Mouse (Mus musculus): Measurements from ENCODE around the gene Ccn2. TPM values are rescaled to one million over a fixed set of nuclear protein-coding genes. Genes with fewer than 3 reads are reported as not detected.
A peak's percentile ranks its signal among the peaks of the same experiment; 100 is the strongest.

Ccn2 gene
- polyA plus RNA-seq, 1 experiment, result 7.2 TPM

DNA sequence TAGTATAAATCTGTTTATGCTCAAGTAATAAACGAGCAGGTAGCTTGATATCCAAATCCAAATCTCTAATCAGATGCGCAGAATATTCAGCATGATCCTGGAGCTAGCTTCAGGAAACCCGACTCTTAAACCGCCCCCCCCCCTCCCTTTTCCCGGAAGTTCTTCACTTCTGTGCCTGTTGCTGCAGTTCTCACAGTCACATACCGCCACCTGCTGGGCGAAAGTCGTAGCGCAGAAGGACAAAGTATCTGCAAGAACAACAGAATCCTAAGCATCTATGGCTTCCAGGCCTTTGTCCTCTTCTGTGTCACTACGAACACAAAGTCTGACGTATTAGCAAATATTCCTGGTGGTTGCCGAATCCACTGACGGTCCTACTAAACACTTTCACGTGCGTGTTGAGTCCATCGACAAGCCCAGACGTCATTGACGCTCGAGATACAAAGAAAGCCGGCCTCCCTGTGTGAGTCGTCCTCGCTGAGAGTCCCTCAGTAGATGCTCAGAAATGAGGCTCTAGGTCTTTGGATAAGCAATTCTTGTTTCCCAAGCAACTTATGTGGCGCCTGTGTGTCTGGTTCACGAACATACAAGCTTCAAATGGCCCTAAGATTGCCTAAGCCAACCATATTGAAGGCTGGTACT, 29.9 kb downstream of the Ccn2 start:
- TF ChIP-seq SRF (IDR thresholded peaks at IDR 0.05; ENCODE audit: control insufficient read depth, insufficient read length, low read depth) (no peak), REST (IDR thresholded peaks at IDR 0.05; ENCODE audit: insufficient read depth, insufficient read length) (no peak), USF1 (IDR thresholded peaks at IDR 0.05; ENCODE audit: low read depth) (no peak), MYOG (IDR thresholded peaks at IDR 0.05; ENCODE audit: control insufficient read depth in 1 of 3, insufficient read depth in 1 of 3, insufficient read length in 2 of 3, low read depth in 2 of 3) (no peak), CEBPB (IDR thresholded peaks at IDR 0.05; ENCODE audit: insufficient read depth, poor library complexity, severe bottlenecking) (no peak), TCF3 (IDR thresholded peaks at IDR 0.05; ENCODE audit: insufficient read length, low read depth) (no peak), E2F4 (IDR thresholded peaks at IDR 0.05; ENCODE audit: insufficient read depth) (no peak)
- Histone ChIP-seq H3K4me2 (ENCODE audit: low read depth) (peak overlapping the region; percentile 54), H3K4me3 (no peak overlapping the region), H3K27me3 (ENCODE audit: control insufficient read depth, insufficient read depth, insufficient read length) (no peaks in the 10 kb centered on the region), H3ac (ENCODE audit: control insufficient read depth, insufficient read length) (no peak overlapping the region), H3K79me2 (ENCODE audit: control insufficient read depth, insufficient read depth) (no peaks in the 10 kb centered on the region), H3K36me3 (ENCODE audit: control insufficient read depth, insufficient read depth) (no peaks in the 10 kb centered on the region)

DNA sequence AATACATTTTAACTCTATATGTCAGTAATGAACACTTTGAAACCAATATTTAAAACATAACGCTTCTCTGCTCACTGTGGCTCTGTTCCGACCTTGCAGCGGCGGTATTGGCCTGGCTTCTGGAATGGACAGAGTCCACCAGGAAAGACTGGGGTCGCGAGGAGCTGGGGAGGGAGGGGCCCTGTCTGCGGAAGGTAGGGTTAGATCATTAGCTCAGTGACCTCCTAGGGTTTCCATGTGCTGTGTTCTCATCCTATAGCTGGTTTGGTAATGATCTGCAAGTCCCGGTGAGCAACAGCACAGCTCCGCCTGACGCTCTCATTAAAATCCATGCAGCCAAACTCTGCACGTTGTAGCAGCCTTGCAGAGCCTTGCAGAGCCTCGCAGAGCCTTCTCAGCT, 32.0 kb downstream of the Ccn2 start:
- H3ac ChIP-seq (ENCODE audit: control insufficient read depth, insufficient read length), result no peak overlapping the region
- no peak overlapping the region for H3K4me2 ChIP-seq (ENCODE audit: low read depth)
- H3K79me2 ChIP-seq (ENCODE audit: control insufficient read depth, insufficient read depth), result no peaks in the 10 kb centered on the region
- TF ChIP-seq MAX (IDR thresholded peaks at IDR 0.05; ENCODE audit: low read depth) (no peak), MYOG (IDR thresholded peaks at IDR 0.05; ENCODE audit: control insufficient read depth in 1 of 3, insufficient read depth in 1 of 3, insufficient read length in 2 of 3, low read depth in 2 of 3) (no peak), REST (IDR thresholded peaks at IDR 0.05; ENCODE audit: insufficient read depth, insufficient read length) (no peak), MYOD1 (IDR thresholded peaks at IDR 0.05; ENCODE audit: control insufficient read depth in 1 of 3, insufficient read length in 2 of 3, low read depth in 2 of 3) (no peak), E2F4 (IDR thresholded peaks at IDR 0.05; ENCODE audit: insufficient read depth) (no peak), CEBPB (IDR thresholded peaks at IDR 0.05; ENCODE audit: insufficient read depth, poor library complexity, severe bottlenecking) (no peak), TCF3 (IDR thresholded peaks at IDR 0.05; ENCODE audit: insufficient read length, low read depth) (no peak), POLR2A (IDR thresholded peaks at IDR 0.05; ENCODE audit: insufficient read length, low read depth) (no peak), SRF (IDR thresholded peaks at IDR 0.05; ENCODE audit: control insufficient read depth, insufficient read length, low read depth) (no peak), TCF12 (IDR thresholded peaks at IDR 0.05; ENCODE audit: insufficient read depth, poor library complexity, severe bottlenecking) (no peak), POLR2AphosphoS2 (IDR thresholded peaks at IDR 0.05; ENCODE audit: insufficient read length, low read depth) (no peak), USF1 (IDR thresholded peaks at IDR 0.05; ENCODE audit: low read depth) (no peak)
- H3K4me3 ChIP-seq, result no peak overlapping the region
- H3K27me3 ChIP-seq (ENCODE audit: control insufficient read depth, insufficient read depth, insufficient read length), result no peaks in the 10 kb centered on the region
- H3K36me3 ChIP-seq (ENCODE audit: control insufficient read depth, insufficient read depth), result no peaks in the 10 kb centered on the region

- H3K4me3 ChIP-seq, result no peak overlapping the region
- no peak for TF ChIP-seq POLR2AphosphoS2 (IDR thresholded peaks at IDR 0.05; ENCODE audit: insufficient read length, low read depth)
- no peak for TF ChIP-seq CEBPB (IDR thresholded peaks at IDR 0.05; ENCODE audit: insufficient read depth, poor library complexity, severe bottlenecking)
- TF ChIP-seq TCF3 (IDR thresholded peaks at IDR 0.05; ENCODE audit: insufficient read length, low read depth), result no peak
- TF ChIP-seq TCF12 (IDR thresholded peaks at IDR 0.05; ENCODE audit: insufficient read depth, poor library complexity, severe bottlenecking), result no peak
- TF ChIP-seq MYOD1 (IDR thresholded peaks at IDR 0.05; ENCODE audit: control insufficient read depth in 1 of 3, insufficient read length in 2 of 3, low read depth in 2 of 3), result no peak
- TF ChIP-seq POLR2A (IDR thresholded peaks at IDR 0.05; ENCODE audit: insufficient read length, low read depth), result no peak
- TF ChIP-seq USF1 (IDR thresholded peaks at IDR 0.05; ENCODE audit: low read depth), result no peak
- TF ChIP-seq E2F4 (IDR thresholded peaks at IDR 0.05; ENCODE audit: insufficient read depth), result no peak
- no peak for TF ChIP-seq MAX (IDR thresholded peaks at IDR 0.05; ENCODE audit: low read depth)
- TF ChIP-seq REST (IDR thresholded peaks at IDR 0.05; ENCODE audit: insufficient read depth, insufficient read length), result no peak
- no peak for TF ChIP-seq SRF (IDR thresholded peaks at IDR 0.05; ENCODE audit: control insufficient read depth, insufficient read length, low read depth)
- no peak for TF ChIP-seq MYOG (IDR thresholded peaks at IDR 0.05; ENCODE audit: control insufficient read depth in 1 of 3, insufficient read depth in 1 of 3, insufficient read length in 2 of 3, low read depth in 2 of 3)
- no peak overlapping the region for H3K4me2 ChIP-seq (ENCODE audit: low read depth)
- no peaks in the 10 kb centered on the region for H3K36me3 ChIP-seq (ENCODE audit: control insufficient read depth, insufficient read depth)
- no peak overlapping the region for H3ac ChIP-seq (ENCODE audit: control insufficient read depth, insufficient read length)
- H3K27me3 ChIP-seq (ENCODE audit: control insufficient read depth, insufficient read depth, insufficient read length), result no peaks in the 10 kb centered on the region
- no peaks in the 10 kb centered on the region for H3K79me2 ChIP-seq (ENCODE audit: control insufficient read depth, insufficient read depth)
These were observed 33.2 kb downstream of the Ccn2 start for GRCm38 (mm10) chr10:24628466-24628865.

DNA sequence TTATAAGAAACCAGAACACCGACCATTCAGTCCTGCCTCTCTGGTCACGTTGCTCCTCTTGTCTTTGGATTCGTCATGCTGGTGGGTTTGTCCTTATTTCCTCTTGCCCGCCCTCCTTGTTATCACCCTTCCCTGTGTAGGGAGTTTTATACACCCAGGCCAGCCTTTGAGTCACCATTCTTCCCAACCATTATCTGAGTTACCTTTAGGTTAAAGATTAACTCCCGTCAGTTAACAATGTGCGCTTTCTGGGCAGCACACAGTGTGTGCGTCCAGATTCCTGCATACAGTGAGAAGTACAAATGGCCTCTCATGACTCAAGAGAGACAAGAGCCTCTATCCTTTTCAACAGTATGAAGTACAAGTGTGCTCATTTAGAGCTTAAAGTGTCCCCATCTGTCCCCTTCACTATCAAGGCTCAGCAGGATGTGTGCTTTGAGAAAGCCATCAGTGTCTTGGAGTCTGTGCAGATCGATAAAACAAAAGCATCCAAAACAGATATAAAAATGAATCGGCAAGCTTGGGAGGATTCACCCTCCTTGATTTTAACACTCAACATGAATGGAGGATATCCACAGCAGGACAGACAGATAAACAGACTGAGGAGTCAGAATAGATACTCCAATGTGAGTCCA, 34.0 kb downstream of the Ccn2 start:
- H3K4me3 ChIP-seq, result no peak overlapping the region
- H3K79me2 ChIP-seq (ENCODE audit: control insufficient read depth, insufficient read depth), result no peaks in the 10 kb centered on the region
- H3K36me3 ChIP-seq (ENCODE audit: control insufficient read depth, insufficient read depth), result no peaks in the 10 kb centered on the region
- TF ChIP-seq REST (IDR thresholded peaks at IDR 0.05; ENCODE audit: insufficient read depth, insufficient read length) (no peak), TCF12 (IDR thresholded peaks at IDR 0.05; ENCODE audit: insufficient read depth, poor library complexity, severe bottlenecking) (no peak), POLR2AphosphoS2 (IDR thresholded peaks at IDR 0.05; ENCODE audit: insufficient read length, low read depth) (no peak), MYOD1 (IDR thresholded peaks at IDR 0.05; ENCODE audit: control insufficient read depth in 1 of 3, insufficient read length in 2 of 3, low read depth in 2 of 3) (no peak), MAX (IDR thresholded peaks at IDR 0.05; ENCODE audit: low read depth) (no peak), POLR2A (IDR thresholded peaks at IDR 0.05; ENCODE audit: insufficient read length, low read depth) (no peak), SRF (IDR thresholded peaks at IDR 0.05; ENCODE audit: control insufficient read depth, insufficient read length, low read depth) (no peak), MYOG (IDR thresholded peaks at IDR 0.05; ENCODE audit: control insufficient read depth in 1 of 3, insufficient read depth in 1 of 3, insufficient read length in 2 of 3, low read depth in 2 of 3) (no peak), TCF3 (IDR thresholded peaks at IDR 0.05; ENCODE audit: insufficient read length, low read depth) (no peak), CEBPB (IDR thresholded peaks at IDR 0.05; ENCODE audit: insufficient read depth, poor library complexity, severe bottlenecking) (no peak), USF1 (IDR thresholded peaks at IDR 0.05; ENCODE audit: low read depth) (no peak), E2F4 (IDR thresholded peaks at IDR 0.05; ENCODE audit: insufficient read depth) (no peak)
- H3K4me2 ChIP-seq (ENCODE audit: low read depth), result no peak overlapping the region
- no peaks in the 10 kb centered on the region for H3K27me3 ChIP-seq (ENCODE audit: control insufficient read depth, insufficient read depth, insufficient read length)
- H3ac ChIP-seq (ENCODE audit: control insufficient read depth, insufficient read length), result no peak overlapping the region

All from myocyte (in vitro differentiated cells).